Mouse (Mus musculus) liver, adult 2 months (tissue): Measurements from ENCODE around the gene Tgtp2.

ENCODE experiments used
- CTCF ChIP-seq: fragments of 200-500 bp; IDR thresholded peaks from 2 replicates; pipeline ENCODE4 v1.5.1; 2011; ENCODE audit warnings: low read depth, low read length, control low read depth
- POLR2A ChIP-seq: fragments of 200-500 bp; IDR thresholded peaks from 2 replicates; pipeline ENCODE4 v1.6.1; 2011; ENCODE audit warnings: low read length, control low read depth; ENCODE audit not compliant: insufficient read depth; ENCODE audit errors: extremely low read depth

- no peak for TF ChIP-seq CTCF
- no peak for TF ChIP-seq POLR2A
Observed at GRCm38 (mm10) chr11:49093861-49094660, 30.1 kb upstream of the Tgtp2 start.
